Mouse (Mus musculus) erythroblast, adult 5-6 weeks (primary cell): ENCODE results near the gene Pear1. TPM values are rescaled to one million over a fixed set of nuclear protein-coding genes. Genes with fewer than 3 reads are reported as not detected.
"Not testable (repeated sequence)": the region's sequence is repeated elsewhere in the genome, so short reads cannot be mapped to it uniquely, and the experiment has no call there.

Experiments used
- ATAC-seq: replicated peaks from 2 replicates; pipeline ENCODE4 v1.8.0; 2016; ENCODE audit warnings: moderate number of reproducible peaks, mild to moderate bottlenecking, moderate TSS enrichment, inconsistent platforms; ENCODE audit not compliant: poor library complexity, low FRiP score, severe bottlenecking
- total RNA-seq, 2 experiments: library from RNA; stranded (forward) in 1 of 2; stranded (reverse) in 1 of 2; fragments of 150-400 nt in 1 of 2; fragments of 200-764, 138-1000 nt in 1 of 2; gene quantifications; 2 replicates each; pipeline versions ENCODE4 v1.2.3 to v1.2.4; 2015 to 2017; ENCODE audit warnings: low replicate concordance in 2 of 2

Pear1 gene
- total RNA-seq (2015; ENCODE audit: low replicate concordance) (0.63 and 1.9 TPM in 2 replicates), total RNA-seq (2017; ENCODE audit: low replicate concordance) (0.42 TPM in 1 of 2 replicates, not detected in the other)

- not testable (repeated sequence) for ATAC-seq
Observed at GRCm38 (mm10) chr3:87824206-87824605, at the start of gene Pear1. TSS of gene Pear1 (minus strand) at chr3:87824306.

GRCm38 (mm10) chr3:87864111-87864510 is 40.0 kb upstream of the Pear1 start:
- ATAC-seq, result not testable (repeated sequence)

- ATAC-seq, result peak; percentile 85
Observed at GRCm38 (mm10) chr3:87859813-87860212, 35.7 kb upstream of the Pear1 start.

- no peak for ATAC-seq
Observed at GRCm38 (mm10) chr3:87857666-87858065, 33.6 kb upstream of the Pear1 start.

DNA sequence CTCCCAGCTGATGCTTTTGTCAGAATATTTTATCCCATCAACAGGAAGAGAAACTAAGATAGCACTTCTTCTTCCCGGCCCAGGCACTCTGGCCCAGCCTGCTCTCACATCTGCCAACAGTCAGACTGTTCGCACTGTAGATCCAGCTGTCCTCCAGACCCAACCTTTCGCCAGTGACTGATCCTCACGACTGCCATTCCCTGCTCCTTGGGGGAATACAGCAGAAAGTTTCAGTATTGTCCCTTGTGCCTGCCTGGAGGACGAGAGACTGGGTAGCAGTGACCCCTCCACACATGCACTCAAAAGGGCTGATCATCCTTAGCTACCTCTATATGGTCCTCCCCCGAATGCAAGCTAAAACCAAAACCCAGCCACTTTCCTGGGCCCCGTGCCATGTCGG is 31.8 kb upstream of the Pear1 start:
- no peak for ATAC-seq

DNA sequence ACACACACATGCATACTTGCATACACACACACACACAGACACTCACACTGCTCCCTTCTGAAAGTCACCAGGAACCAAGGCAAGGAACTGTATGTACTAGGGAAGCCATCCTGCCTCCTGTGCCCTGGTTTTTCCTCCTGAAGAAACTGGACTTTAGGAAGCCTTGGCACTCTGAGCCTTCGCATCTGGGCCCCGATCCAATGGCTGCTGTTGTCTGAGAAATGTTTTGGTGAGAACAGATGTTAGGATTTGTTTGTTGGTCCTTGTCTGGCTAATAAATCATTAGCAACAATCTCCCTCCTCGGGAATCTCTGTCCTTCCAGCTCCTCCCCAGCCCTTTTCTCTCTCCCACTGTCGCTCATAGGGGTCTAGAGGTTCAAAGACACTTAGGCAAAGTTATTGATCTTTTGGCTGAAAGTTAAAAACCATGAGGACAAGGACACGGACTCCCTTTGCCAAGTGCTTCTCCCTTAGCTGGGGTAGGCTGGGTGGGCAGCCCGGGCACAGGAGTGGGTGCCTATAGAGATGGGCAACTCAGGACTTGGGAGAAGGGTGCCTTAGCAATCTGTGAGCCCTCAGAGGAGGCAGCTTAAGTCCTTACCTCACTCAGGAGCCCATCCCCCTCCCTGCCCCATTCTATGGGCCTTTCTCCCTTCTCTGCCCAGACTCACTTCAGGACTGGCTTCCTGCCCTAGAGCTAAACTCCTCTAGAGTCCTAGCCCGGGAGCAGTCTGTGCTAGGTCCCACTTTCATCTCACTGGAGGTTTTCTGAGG is 30.9 kb upstream of the Pear1 start:
- no peak for ATAC-seq

DNA sequence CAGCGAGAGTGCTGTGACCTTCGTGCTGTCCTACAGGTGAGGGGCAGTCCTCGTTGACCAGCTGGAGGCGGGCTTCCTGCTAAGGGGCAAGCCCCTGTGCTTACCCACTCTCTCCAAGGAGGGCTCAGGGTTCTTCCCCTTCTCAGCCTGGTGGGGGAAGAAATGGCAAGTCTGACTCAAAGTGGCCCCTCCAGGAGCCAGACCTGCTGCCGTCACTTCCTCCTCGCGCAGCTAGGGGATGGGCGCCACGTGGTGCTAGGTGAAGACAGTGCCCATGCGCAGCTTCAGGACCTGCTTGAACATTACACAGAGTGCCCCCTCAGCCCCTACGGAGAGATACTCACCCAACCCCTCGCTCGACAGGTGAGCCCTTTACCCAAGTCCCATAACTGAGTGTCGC is 25.0 kb upstream of the Pear1 start:
- ATAC-seq, result no peak

DNA sequence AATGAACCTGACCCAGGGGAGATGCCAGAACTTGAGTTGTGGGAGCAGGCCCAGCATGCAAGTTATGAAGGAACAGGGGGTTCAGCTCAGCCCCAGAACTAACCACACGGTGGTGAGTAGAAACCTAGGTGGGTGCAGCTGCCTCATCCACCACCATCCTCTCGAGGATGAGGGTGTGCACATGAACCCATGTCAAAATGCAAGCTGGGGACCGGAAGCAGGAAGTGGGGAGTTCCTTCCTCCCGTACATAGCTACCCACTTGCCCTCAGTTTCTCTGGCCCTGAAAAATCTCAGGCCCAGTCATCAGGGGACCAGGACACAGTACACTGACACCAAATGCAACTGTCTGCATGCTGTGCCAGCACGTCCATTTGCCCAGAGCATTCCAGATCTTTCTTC is 23.6 kb upstream of the Pear1 start:
- ATAC-seq, result no peak

DNA sequence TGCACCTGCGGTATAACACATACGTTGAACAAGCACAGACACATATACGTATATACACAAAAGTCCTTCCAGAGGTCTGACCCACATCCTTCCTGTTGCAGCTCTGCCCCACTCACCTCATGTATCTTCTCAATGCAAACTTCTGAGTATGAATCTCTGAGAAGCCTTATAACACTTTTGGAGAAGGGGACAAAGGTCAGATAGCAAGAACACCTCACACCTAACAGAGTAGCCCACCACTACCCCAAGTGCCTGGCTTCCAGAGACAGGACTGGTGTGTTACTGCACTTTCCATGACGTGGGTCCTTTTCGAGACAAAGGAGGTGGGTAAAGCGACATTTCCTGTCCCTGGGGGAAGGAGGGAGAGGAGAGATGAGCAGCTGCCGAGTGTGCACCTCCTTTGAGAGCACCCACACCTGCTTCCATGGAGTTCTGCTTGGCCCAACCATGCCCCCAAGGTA is 22.6 kb upstream of the Pear1 start, which contains the start of gene Sh2d2a:
Gene Sh2d2a (plus strand): TSS at position 106 of the 461 bp plus-strand sequence.
- ATAC-seq, result no peak

GRCm38 (mm10) chr3:87846186-87846585 is 22.1 kb upstream of the Pear1 start:
- ATAC-seq, result no peak

GRCm38 (mm10) chr3:87844981-87845380 is 20.9 kb upstream of the Pear1 start:
- no peak for ATAC-seq

DNA sequence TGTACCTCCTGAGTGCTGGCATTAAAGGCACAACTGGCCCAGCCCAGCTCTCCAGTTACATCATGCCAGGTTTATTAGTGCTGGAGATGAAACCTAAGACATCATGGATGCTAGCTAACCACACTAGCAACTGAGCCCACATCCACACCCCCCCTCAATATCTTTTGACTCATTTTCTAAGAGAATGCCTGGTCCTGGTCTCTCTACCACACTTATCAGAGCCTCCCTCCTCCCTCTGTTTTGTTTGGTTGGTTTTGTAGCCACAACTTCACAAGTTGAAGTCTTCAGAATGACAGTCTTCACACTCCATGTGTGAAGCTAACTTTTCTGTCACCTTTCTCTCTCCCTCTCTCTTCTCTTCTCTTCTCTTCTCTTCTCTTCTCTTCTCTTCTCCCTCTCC is 16.8 kb upstream of the Pear1 start:
- ATAC-seq, result no peak

DNA sequence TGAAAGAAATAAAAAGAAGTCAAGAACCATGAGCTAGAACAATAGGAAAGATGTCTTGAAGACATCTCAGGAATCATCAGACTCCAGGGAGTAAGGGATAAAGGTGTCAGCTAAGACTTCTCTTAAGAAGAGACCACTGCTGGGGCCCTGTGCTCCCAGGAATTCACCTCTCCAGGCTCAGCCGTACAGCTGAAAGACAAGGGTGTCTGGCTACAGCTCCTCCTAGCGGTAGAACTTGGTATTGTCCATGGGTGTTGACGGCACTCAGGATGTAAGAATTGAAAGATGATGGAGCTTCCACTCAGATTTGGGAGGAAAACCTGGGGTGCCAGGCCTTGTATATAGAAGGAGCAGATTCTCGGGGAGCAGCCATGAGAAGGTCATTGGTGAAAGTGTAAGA is 14.5 kb upstream of the Pear1 start:
- peak; percentile 88 for ATAC-seq

DNA sequence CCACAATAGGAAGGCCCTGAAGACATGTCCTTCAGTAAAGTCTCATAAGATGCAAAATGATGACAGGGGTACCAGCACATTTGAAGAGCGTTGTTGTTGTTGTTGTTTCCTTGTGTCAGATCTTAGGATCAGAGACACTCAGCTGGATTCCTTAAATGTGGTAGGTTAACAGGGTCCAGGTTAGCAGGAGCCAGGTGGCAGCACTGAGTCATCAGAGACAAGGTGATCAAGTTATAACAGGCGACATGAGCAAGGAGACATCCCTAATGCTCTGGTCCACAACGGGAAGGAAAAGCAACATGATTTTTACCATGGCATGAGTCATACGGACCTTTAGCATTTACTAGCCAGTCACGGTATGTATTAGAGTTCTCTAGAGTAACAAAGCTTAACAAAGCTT is 9.4 kb upstream of the Pear1 start:
- no peak for ATAC-seq

DNA sequence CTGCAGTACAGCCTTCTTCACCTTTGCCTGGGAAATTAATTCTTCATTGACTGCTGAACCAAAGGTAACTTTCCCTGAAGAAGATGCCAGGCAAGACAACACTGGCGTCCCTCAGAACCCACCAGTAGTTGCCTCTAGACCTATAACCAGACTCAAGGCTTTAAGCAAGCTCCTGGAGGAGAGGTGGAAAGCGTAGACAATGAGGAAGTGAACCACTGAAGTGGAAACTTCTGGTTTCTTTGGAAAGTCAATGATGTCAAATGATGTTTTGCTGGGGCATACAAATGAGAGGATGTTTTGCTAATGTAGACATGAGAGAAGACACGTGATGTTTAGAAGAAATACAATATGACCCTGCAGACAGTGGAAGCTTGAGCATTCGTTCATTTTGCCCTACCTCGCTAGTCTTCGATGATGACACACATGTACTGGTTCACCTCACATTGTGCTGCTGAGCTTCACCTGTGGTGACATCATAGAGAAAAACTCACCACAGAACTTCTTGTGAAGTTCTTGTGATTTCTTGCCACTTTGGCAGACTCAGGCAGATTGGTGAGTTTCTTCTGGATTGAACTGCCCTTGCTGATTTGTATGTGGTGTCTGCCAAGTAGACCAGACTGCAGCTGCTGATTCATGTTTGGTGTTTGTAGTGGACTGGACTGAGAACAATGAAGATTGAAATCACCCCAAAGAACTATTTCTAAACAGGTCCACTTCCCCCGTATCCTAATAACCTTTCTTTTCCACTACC is 8.2 kb upstream of the Pear1 start:
- no peak for ATAC-seq

GRCm38 (mm10) chr3:87829025-87829424 is 4.9 kb upstream of the Pear1 start:
- ATAC-seq, result no peak

GRCm38 (mm10) chr3:87828435-87828834 is 4.3 kb upstream of the Pear1 start:
- ATAC-seq, result no peak

- ATAC-seq, result no peak
Observed at GRCm38 (mm10) chr3:87818226-87818625, 5.9 kb downstream of the Pear1 start.

- ATAC-seq, result peak; percentile 80
Observed at GRCm38 (mm10) chr3:87816646-87817093, 7.4 kb downstream of the Pear1 start.

DNA sequence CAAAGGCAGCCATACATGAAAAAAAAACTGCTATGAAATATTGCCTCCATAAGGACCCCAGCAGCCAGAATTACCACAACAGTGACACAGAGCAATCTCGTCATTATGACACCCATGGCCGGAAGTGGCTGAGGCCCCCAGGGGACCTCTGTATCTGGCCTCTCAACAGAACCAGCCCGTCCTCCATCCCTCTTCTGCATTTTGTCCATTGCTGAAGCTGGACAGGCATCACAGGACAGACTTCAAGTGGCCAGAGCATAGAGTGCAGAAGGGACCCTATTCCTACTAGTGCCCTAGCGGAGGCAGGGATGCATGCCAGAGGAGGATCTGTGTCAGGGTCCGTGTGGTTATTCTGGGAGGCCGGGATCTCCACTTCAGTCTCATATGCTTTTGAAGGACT is 7.9 kb downstream of the Pear1 start:
- ATAC-seq, result no peak

- ATAC-seq, result no peak
Observed at GRCm38 (mm10) chr3:87812873-87813272, 11.2 kb downstream of the Pear1 start.
